Mouse (Mus musculus) testis, adult 2 months (tissue): ENCODE data around the gene Il22ra1.

Experiments used
- CTCF ChIP-seq: fragments of 200-500 bp; IDR thresholded peaks from 2 replicates; pipeline ENCODE4 v1.5.1; 2012; ENCODE audit warnings: low read depth, mild to moderate bottlenecking, inconsistent platforms, low read length, moderate library complexity; ENCODE audit not compliant: control insufficient read depth, insufficient read depth, insufficient replicate concordance
- POLR2A ChIP-seq: fragments of 200-500 bp; IDR thresholded peaks from 2 replicates; pipeline ENCODE4 v1.6.1; 2012; ENCODE audit warnings: low read depth, mild to moderate bottlenecking, inconsistent platforms, low read length, moderate library complexity; ENCODE audit not compliant: control insufficient read depth

DNA sequence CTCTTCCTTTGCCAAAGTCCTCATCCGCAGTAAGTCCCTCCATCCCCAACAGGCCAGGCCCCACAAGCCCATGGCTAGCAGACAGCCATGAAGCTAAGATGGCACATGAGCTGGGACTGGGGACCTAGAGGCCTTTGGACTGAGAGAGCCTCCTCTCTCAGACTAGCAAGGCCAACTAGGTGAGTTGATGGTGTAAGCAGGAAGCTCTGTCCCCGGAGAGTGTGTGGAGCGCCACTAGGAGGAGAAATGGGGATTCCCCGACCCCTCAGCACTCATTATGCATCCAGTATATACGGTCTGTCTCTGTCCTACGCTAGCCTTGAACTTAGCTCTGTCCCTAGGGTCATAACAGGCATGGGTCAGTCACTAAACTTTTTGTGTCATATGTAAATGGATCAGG, 43.6 kb downstream of the Il22ra1 start:
- TF ChIP-seq CTCF (no peak), POLR2A (no peak)
